11 mouse cellular contexts compared by ENCODE assay signal in the genomic region with DNA sequence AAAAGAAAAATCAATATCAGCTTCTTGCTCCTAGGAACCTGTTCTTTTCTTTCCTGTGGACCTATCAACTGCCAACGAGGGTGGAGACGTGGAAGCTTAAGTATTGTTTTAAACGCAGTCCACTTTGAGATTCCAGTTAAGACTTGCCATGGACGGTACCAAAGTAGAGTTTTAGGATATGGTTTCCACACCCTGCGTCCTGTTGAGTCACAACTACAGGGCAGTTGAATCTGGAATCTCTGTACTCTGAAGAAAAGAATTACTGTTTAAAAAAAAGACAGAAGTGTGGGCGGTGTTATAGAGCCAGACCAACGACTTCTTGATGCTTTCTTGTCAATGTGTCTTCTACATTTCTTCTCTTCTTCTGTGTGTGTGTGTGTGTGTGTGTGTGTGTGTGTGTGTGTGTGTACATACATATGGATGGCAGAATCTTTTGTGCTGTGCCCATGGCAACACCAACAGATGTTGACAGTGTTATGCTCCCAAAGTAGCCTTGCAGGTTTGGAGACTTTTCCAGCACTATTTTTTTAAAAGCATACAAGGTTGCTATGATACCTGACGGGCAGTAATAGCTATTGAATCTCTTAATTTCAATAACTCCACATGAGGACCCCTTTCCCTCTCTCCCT.
A peak's percentile ranks its signal among the peaks of the same experiment; 100 is the strongest.
DNase-seq lines count a peak whose midpoint lies in the region; ATAC-seq and TF ChIP-seq lines count a peak whose summit lies in the region.
"Had no signal": no experiment of that assay in that cellular context is flagged by ENCODE, and none has a peak within 500 bp of the region (broad histone marks: within the 10 kb centered on the region; RNA-seq: fewer than 3 reads in every experiment).

No protein-coding gene starts in this region.

- no peak overlapping the region for H3K27ac ChIP-seq in embryonic facial prominence, embryonic 14.5 days (replicated peaks; ENCODE audit: low read depth, low read length)
- 0 out of 2 replicates have a peak overlapping the region, but pooled peaks have one; percentile 12 for H3K27ac ChIP-seq in hindbrain, embryonic 13.5 days
- no peak overlapping the region; the same call in 1 of the 2 replicates for H3K27ac ChIP-seq in midbrain, embryonic 15.5 days
- no peak overlapping the region for H3K27ac ChIP-seq in heart, adult 2 months
- H3K27ac ChIP-seq: lung, embryonic 15.5 days had no signal

- H3K79me2 ChIP-seq in heart, adult 2 months (replicated peaks; ENCODE audit: control insufficient read depth, insufficient read depth, low read length), result no peaks in the 10 kb centered on the region

- peak; percentile 37 for DNase-seq in brain, embryonic 14.5 days (ENCODE audit: low read depth)
- no peak for DNase-seq in embryonic facial prominence, embryonic 14.5 days (ENCODE audit: low spot score)
- no peak for DNase-seq in right cerebral cortex, adult 18-20 months
- no peak for DNase-seq in heart, adult 2 months
- DNase-seq in urinary bladder, postnatal 4 days (ENCODE audit: low spot score in 2 of 2), result no peak
- DNase-seq: adrenal gland, postnatal 14 days had no signal

- peak overlapping the region; percentile 36; the same call in 1 of the 2 replicates for H3K4me2 ChIP-seq in embryonic facial prominence, embryonic 14.5 days (ENCODE audit: low read depth, low read length)
- peak overlapping the region; percentile 41 for H3K4me2 ChIP-seq in hindbrain, embryonic 13.5 days
- H3K4me2 ChIP-seq in midbrain, embryonic 15.5 days, result peak overlapping the region; percentile 44
- H3K4me2 ChIP-seq: lung, embryonic 15.5 days had no signal

- H3K9ac ChIP-seq in embryonic facial prominence, embryonic 14.5 days (ENCODE audit: low read depth, low read length), result no peak overlapping the region
- no peak overlapping the region for H3K9ac ChIP-seq in hindbrain, embryonic 13.5 days
- no peak overlapping the region for H3K9ac ChIP-seq in midbrain, embryonic 15.5 days
- no peak overlapping the region for H3K9ac ChIP-seq in heart, adult 2 months (ENCODE audit: low read depth, low read length)
- H3K9ac ChIP-seq: lung, embryonic 15.5 days had no signal

- H3K9me3 ChIP-seq in embryonic facial prominence, embryonic 14.5 days (ENCODE audit: control insufficient read depth, low read length), result no peaks in the 10 kb centered on the region
- no peaks in the 10 kb centered on the region for H3K9me3 ChIP-seq in hindbrain, embryonic 13.5 days
- no peaks in the 10 kb centered on the region for H3K9me3 ChIP-seq in midbrain, embryonic 15.5 days
- H3K9me3 ChIP-seq: lung, embryonic 15.5 days had no signal

- H3K27me3 ChIP-seq in embryonic facial prominence, embryonic 14.5 days (replicated peaks; ENCODE audit: control insufficient read depth, insufficient read depth, low read length), result no peaks in the 10 kb centered on the region
- H3K27me3 ChIP-seq in hindbrain, embryonic 13.5 days, result peaks cover 66% of the 10 kb centered on the region
- H3K27me3 ChIP-seq in midbrain, embryonic 15.5 days (replicated peaks), result peaks cover 32% of the 10 kb centered on the region
- H3K27me3 ChIP-seq in heart, adult 2 months (ENCODE audit: control insufficient read depth, insufficient read depth, low read length), result no peaks in the 10 kb centered on the region
- H3K27me3 ChIP-seq: lung, embryonic 15.5 days had no signal

- intact Hi-C loops in heart, adult 2 months (cut with DNase I), result no loop called here

- peaks cover 3% of the 10 kb centered on the region; the same call in 1 of the 2 replicates for H3K4me1 ChIP-seq in embryonic facial prominence, embryonic 14.5 days (ENCODE audit: control insufficient read depth, insufficient read depth, low read length)
- peaks cover 20% of the 10 kb centered on the region for H3K4me1 ChIP-seq in hindbrain, embryonic 13.5 days (replicated peaks)
- H3K4me1 ChIP-seq in midbrain, embryonic 15.5 days, result peaks cover 14% of the 10 kb centered on the region
- no peaks in the 10 kb centered on the region for H3K4me1 ChIP-seq in heart, adult 2 months (ENCODE audit: control insufficient read depth, insufficient read depth, low read length)
- H3K4me1 ChIP-seq: lung, embryonic 15.5 days had no signal

- TF ChIP-seq EP300 in heart, adult 2 months (IDR thresholded peaks at IDR 0.05; ENCODE audit: insufficient read depth, low read depth, low read length), result no peak

- no peak for TF ChIP-seq POLR2A in brain, embryonic 14.5 days (IDR thresholded peaks at IDR 0.05; ENCODE audit: borderline replicate concordance, extremely low read depth, insufficient read depth, insufficient read length, poor library complexity, severe bottlenecking)
- no peak for TF ChIP-seq POLR2A in heart, adult 2 months (IDR thresholded peaks at IDR 0.05; ENCODE audit: insufficient read depth, low read depth, low read length)

- TF ChIP-seq CTCF in brain, embryonic 14.5 days (IDR thresholded peaks at IDR 0.05; ENCODE audit: borderline replicate concordance, extremely low read depth, insufficient read depth, insufficient read length), result no peak
- TF ChIP-seq CTCF in heart, adult 2 months (IDR thresholded peaks at IDR 0.05), result no peak

- no peaks in the 10 kb centered on the region for H3K36me3 ChIP-seq in embryonic facial prominence, embryonic 14.5 days (ENCODE audit: control insufficient read depth, insufficient read depth, low read length)
- H3K36me3 ChIP-seq in hindbrain, embryonic 13.5 days, result no peaks in the 10 kb centered on the region
- H3K36me3 ChIP-seq in midbrain, embryonic 15.5 days (replicated peaks), result no peaks in the 10 kb centered on the region
- H3K36me3 ChIP-seq in heart, adult 2 months (ENCODE audit: control insufficient read depth, insufficient read depth, low read length), result no peaks in the 10 kb centered on the region
- H3K36me3 ChIP-seq: lung, embryonic 15.5 days had no signal

- H3K4me3 ChIP-seq in embryonic facial prominence, embryonic 14.5 days (ENCODE audit: low read depth, low read length), result no peak overlapping the region
- no peak overlapping the region for H3K4me3 ChIP-seq in hindbrain, embryonic 13.5 days
- 0 out of 2 replicates have a peak overlapping the region, but pooled peaks have one; percentile 13 for H3K4me3 ChIP-seq in midbrain, embryonic 15.5 days
- H3K4me3 ChIP-seq in heart, adult 2 months, result no peak overlapping the region
- H3K4me3 ChIP-seq: lung, embryonic 15.5 days had no signal

- ATAC-seq in embryonic facial prominence, embryonic 14.5 days (ENCODE audit: low read depth), result no peak
- ATAC-seq in hindbrain, embryonic 13.5 days (ENCODE audit: low FRiP score), result peak; percentile 28; the same call in 1 of the 2 replicates
- peak; percentile 63 for ATAC-seq in midbrain, embryonic 15.5 days (replicated peaks)
- no peak for ATAC-seq in activated CD4-positive, CD25-positive, alpha-beta regulatory T cell, adult 4 months
- ATAC-seq: Patski had no signal

- WGBS in embryonic facial prominence, embryonic 14.5 days, result 36% methylated on average over 8 of the region's 8 CpGs
- 32% methylated on average over 8 of the region's 8 CpGs for WGBS in hindbrain, embryonic 13.5 days
- 11% methylated on average over 8 of the region's 8 CpGs for WGBS in midbrain, embryonic 15.5 days
- WGBS in heart, adult 2 months, result 59% methylated on average over 8 of the region's 8 CpGs

Comparison
In these comparisons a context has a peak if more than half of its experiments do, and no peak if none do; other contexts are left out.
1. ATAC-seq: peak in hindbrain, embryonic 13.5 days (single experiment) and midbrain, embryonic 15.5 days (single experiment); none in embryonic facial prominence, embryonic 14.5 days (single experiment) and activated CD4-positive, CD25-positive, alpha-beta regulatory T cell, adult 4 months (single experiment).
2. Peak in every context shown above with its lines, with median percentiles within 50 percentile points of each other: H3K4me2 ChIP-seq.